Mouse (Mus musculus): Measurements from ENCODE around the gene Kctd14.
"Not testable (repeated sequence)": the region's sequence is repeated elsewhere in the genome, so short reads cannot be mapped to it uniquely, and the experiment has no call there.

The Kctd14 gene

DNA sequence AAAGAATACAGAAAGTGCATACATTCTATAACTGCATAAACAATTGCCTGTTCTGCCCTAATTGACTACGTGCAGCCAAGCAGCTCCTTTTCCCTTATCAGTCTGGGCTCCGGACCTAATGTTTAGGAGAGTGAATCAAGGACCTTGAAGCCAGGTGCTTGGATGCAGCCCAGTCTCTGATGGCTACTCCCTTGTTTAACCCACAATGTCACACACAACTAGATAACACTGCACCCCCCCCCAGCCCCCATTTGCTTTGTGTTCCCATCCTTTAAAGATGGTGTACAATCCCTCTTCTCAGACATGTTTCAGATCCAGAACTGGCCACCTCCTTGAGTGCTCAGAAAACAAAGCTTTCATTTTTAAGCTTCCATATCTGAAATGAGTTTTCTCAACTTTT is at the start of gene Kctd14:
Gene Kctd14 (plus strand): TSS at position 301 of the 400 bp plus-strand sequence.
- DNase-seq (ENCODE audit: low read depth, low spot score): not testable (repeated sequence)

- DNase-seq (ENCODE audit: low read depth, low spot score): no peak
These were observed 44.0 kb upstream of the Kctd14 start for GRCm38 (mm10) chr7:97407145-97407544.

GRCm38 (mm10) chr7:97411106-97411505 is 40.0 kb upstream of the Kctd14 start:
- DNase-seq (ENCODE audit: low read depth, low spot score): no peak

DNA sequence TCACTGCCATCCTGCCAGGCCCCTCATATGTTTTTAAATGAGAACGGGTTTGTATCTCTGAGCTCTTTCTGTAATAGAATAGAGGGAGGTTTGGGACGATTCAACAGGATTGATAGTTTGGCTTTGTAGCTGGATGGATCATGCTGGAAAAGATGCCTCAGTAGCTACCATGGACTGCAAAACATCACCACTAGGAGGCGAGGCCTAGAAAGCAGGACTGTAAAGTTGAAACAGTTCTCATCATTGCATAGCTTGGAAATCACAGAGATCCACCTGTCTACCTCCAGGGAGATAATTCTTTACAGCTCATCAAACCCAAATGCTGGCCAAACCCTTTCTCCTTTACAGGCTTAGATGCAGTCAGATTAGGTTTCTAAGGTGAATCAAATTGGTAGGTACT is 39.5 kb upstream of the Kctd14 start:
- peak; percentile 20 for DNase-seq (ENCODE audit: low read depth, low spot score)

- no peak for DNase-seq (ENCODE audit: low read depth, low spot score)
These were observed 37.1 kb upstream of the Kctd14 start for GRCm38 (mm10) chr7:97413981-97414380.

DNA sequence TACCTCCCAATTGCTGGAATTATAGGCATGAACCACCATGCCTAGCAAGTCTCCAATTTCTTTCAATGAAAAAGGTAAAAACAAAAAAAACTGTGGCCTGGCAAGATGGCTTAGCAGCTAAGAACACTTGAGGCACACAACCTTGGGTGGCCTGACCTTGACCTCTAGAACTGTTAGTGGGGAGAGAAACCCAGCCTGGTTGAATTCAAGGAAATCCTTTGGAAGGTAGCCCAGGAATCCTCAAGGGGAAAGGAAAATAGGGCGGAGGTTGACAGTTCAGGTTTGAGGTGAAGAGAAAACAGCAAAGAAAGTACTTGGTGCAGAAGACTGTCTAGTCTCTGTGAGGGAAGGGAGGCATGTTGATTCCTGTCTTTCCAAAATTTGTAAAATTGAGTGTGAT is 36.7 kb upstream of the Kctd14 start:
- DNase-seq (ENCODE audit: low read depth, low spot score): no peak

DNA sequence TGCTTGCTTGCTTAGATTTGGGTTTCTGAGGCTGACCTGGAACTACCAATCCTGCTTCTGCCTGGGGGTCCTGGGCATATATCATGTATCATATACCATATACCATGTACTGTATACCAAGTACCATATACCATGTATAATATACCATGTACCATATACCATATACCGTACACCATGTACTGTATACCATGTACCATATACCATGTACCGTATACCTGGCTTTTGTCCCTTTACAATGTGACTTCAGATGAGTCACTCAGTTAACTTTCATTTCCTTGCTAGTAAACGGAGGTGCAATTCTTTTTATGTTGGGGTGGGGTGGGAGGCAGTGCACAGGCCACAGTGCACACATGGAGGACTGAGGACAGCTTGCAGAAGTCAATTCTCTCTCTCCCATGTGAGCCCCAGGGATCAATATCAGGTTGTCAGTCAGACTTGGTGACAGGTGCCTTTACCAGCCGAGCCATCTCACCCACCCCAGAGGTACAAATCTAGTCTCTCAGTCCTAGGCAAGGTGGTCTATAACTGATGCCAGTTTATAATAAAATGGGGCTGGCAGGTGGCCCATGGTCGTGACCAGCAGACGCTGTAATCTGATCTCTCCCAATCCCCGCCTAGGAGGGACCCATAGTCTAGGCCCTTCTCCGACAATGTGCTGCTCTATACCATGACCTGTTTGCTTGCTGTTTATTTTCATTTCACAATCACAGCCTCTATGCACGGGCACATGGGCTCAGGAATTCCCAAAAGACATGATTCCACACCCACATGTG is 36.0 kb upstream of the Kctd14 start:
- DNase-seq (ENCODE audit: low read depth, low spot score): no peak

GRCm38 (mm10) chr7:97416473-97416872 is 34.6 kb upstream of the Kctd14 start:
- no peak for DNase-seq (ENCODE audit: low read depth, low spot score)

GRCm38 (mm10) chr7:97416906-97417777 is 34.0 kb upstream of the Kctd14 start, which contains the start of gene Thrsp:
Gene Thrsp, minus strand, starts transcription at chr7:97417730.
- DNase-seq (ENCODE audit: low read depth, low spot score): no peak

GRCm38 (mm10) chr7:97418717-97419116 is 32.4 kb upstream of the Kctd14 start:
- no peak for DNase-seq (ENCODE audit: low read depth, low spot score)

- no peak for DNase-seq (ENCODE audit: low read depth, low spot score)
These were observed 32.0 kb upstream of the Kctd14 start for GRCm38 (mm10) chr7:97419163-97419562.

GRCm38 (mm10) chr7:97420406-97420805 is 30.7 kb upstream of the Kctd14 start:
- DNase-seq (ENCODE audit: low read depth, low spot score): no peak

- DNase-seq (ENCODE audit: low read depth, low spot score): no peak
These were observed 30.0 kb upstream of the Kctd14 start for GRCm38 (mm10) chr7:97420958-97421651.

GRCm38 (mm10) chr7:97423754-97424153 is 27.4 kb upstream of the Kctd14 start:
- no peak for DNase-seq (ENCODE audit: low read depth, low spot score)

DNA sequence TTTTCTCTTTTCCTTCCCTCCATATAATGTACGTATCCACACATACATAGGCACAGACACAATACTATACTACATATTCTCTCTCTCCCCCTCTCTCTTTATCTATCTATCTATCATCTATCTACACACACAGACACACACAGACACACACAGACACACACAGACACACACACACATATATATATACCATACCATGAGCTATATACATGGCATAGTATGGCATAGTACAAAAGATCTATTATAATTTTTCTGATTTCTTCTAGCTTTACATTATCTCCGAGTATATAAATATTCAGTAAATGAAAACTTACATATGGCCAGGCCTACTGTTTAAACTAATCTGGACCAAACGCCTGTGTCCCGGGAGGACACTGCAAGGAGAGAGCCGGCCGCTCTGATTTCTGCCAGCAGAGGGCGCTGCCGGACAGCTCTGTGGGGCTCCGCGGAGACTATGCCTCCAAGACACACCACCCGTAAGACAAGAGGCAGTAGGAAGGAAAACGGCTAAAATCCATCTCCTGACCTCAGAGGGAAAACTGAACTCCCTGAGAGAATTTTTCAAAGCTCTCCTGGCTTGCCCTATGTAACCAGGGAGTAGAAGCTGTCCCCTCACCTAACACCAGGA is 26.4 kb upstream of the Kctd14 start:
- DNase-seq (ENCODE audit: low read depth, low spot score): peak; percentile 78

GRCm38 (mm10) chr7:97426566-97426965 is 24.6 kb upstream of the Kctd14 start:
- no peak for DNase-seq (ENCODE audit: low read depth, low spot score)

DNA sequence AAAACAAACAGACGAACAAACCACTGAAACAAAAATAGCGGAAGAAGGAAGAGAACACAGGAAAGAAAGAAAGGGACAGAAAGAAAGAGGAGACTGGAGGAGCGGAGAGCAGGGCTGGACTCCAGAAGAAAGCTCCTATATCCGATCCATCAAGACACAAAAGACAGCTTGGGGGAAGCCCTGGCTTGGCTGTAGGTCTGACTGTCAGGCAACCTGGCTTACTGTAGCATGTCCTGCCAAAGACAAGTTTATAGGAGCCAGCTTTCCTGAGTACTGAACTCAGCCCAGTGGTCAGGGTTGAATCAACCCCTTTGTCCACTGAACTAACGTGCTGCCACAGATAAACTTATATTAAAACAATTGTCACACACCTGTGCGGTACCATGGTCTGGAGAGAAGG is 23.8 kb upstream of the Kctd14 start:
- peak; percentile 57 for DNase-seq (ENCODE audit: low read depth, low spot score)

DNA sequence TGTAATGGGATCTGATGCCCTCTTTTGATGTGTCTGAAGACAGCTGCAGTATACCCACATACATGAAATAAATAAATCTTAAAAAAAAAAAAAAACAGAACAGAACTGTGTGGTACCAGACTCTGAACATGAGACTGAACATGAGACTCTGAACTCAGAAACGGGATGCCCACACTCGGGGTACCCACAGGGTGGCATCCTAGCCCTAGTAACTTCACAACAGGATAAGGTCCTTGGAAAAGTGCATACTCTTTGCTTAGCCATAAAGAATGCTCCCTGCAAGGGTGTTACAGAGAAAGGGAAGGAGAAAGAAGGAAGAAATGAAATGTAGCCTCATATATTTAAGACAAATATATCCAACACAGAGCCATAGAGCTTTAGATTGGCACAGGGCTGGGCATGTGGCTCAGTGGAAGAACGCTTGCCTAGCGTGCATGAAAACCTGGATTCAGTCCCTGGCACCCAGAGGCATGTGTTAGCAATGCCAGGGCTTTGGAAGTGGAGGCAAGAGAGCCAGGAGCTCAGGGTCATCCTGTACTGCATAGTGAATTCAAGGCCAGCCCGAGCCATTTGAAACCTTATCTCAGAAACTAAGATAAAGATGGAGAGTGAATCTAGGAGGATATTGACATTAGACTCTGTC is 23.2 kb upstream of the Kctd14 start:
- no peak for DNase-seq (ENCODE audit: low read depth, low spot score)

DNA sequence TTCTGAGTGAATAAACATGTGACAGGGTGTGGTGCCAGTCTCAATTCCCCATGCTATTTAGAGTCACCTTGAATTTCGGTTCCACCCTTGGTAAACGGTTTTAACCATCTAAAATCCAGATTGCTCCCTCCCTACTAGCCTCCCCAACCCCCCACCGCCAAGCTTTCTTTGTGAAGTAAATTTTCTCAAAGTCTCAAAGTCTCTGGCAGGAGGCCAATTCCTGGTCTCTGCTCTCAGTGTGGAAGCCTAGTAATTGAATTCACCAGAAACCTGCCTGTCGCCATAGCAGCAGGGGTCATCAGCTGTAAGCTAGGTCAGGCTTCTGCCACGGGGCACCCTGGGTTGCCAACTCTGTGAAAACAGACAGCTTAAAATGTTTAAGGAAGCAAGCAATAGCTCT is 21.4 kb upstream of the Kctd14 start:
- DNase-seq (ENCODE audit: low read depth, low spot score): peak; percentile 86

DNA sequence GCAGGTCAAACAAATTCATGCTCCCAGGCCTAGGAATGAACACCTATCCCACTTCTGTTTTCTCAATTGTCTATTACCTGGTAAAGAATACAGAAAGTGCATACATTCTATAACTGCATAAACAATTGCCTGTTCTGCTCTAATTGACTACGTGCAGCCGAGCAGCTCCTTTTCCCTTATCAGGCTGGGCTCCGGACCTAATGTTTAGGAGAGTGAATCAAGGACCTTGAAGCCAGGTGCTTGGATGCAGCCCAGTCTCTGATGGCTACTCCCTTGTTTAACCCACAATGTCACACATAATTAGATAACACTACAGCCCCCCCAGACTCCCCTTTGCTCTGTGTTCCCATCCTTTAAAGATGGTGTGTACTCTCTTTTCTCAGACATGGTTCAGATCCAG is 17.6 kb upstream of the Kctd14 start:
- not testable (repeated sequence) for DNase-seq (ENCODE audit: low read depth, low spot score)

DNA sequence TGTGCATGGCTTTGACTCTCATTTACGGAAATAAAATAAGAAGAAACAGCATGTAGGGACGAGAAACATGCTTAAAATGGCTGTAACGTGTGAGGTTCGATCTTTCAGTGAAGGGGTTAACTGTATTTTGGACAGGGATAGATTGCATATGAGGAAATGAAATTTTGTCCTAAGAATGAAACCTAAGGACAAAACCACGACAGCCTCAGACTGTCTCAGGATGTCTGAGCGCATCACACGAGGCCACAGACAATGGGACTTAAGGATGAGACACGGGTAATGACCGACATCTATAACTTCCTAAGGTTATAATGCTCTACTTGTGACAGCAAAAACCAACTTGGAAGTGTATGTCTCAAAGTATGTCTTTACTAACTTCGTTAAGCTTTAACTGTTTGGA is 16.6 kb upstream of the Kctd14 start:
- DNase-seq (ENCODE audit: low read depth, low spot score): no peak

Data from A20 (cell line).